Mouse (Mus musculus) small intestine, adult 2 months (tissue): ENCODE data around the gene Efhd2. TPM values are rescaled to one million over a fixed set of nuclear protein-coding genes. Genes with fewer than 3 reads are reported as not detected.
A peak's percentile ranks its signal among the peaks of the same experiment; 100 is the strongest.

Experiments
- H3K27ac ChIP-seq: fragments of 200-500 bp; 2 replicates; pipeline ENCODE4 v1.5.1; 2012; ENCODE audit warnings: low read depth, low read length, control low read depth, inconsistent platforms; ENCODE audit not compliant: insufficient read depth
- H3K27me3 ChIP-seq: fragments of 200-500 bp; 2 replicates; pipeline ENCODE4 v1.6.1; 2012; ENCODE audit warnings: mild to moderate bottlenecking, moderate library complexity, low read length, inconsistent platforms; ENCODE audit not compliant: control insufficient read depth, insufficient read depth
- H3K36me3 ChIP-seq: fragments of 200-500 bp; 2 replicates; pipeline ENCODE4 v1.6.1; 2012; ENCODE audit warnings: mild to moderate bottlenecking, low read length, control low read depth, inconsistent platforms; ENCODE audit not compliant: control insufficient read depth, insufficient read depth
- H3K4me1 ChIP-seq: fragments of 200-500 bp; 2 replicates; pipeline ENCODE4 v1.6.1; 2012; ENCODE audit warnings: low read length, inconsistent platforms, mixed read lengths; ENCODE audit not compliant: control insufficient read depth, insufficient read depth, insufficient read length
- H3K4me3 ChIP-seq: fragments of 200-500 bp; 2 replicates; pipeline ENCODE4 v1.5.1; 2012; ENCODE audit warnings: low read depth, mild to moderate bottlenecking, control low read depth, inconsistent platforms, low read length, moderate library complexity
- CTCF ChIP-seq: fragments of 200-500 bp; IDR thresholded peaks from 2 replicates; pipeline ENCODE4 v1.5.1; 2012; ENCODE audit warnings: low read depth, mild to moderate bottlenecking, control low read depth, inconsistent platforms, low read length, moderate library complexity, mixed read lengths; ENCODE audit not compliant: insufficient replicate concordance, insufficient read length; ENCODE audit errors: extremely low read depth
- POLR2A ChIP-seq: fragments of 200-500 bp; IDR thresholded peaks from 2 replicates; pipeline ENCODE4 v1.6.1; 2012; ENCODE audit warnings: low read depth, mild to moderate bottlenecking, control low read depth, inconsistent platforms, low read length, moderate library complexity
- WGBS: fragments of 180-500 bp; shearing (Covaris S2); methylation state at CpG from one replicate; pipeline ENCODE4 v1.1.7; 2018; 5-methylcytosine and 5-hydroxymethylcytosine counted together
- polyA plus RNA-seq: library from polyadenylated mRNA; depleted of rRNA; stranded (reverse); fragments of >200 nt; gene quantifications from 2 replicates; pipeline ENCODE4 v1.2.3, GENCODE M21; 2012

The Efhd2 gene
- polyA plus RNA-seq, 1 experiment, result 423 TPM

DNA sequence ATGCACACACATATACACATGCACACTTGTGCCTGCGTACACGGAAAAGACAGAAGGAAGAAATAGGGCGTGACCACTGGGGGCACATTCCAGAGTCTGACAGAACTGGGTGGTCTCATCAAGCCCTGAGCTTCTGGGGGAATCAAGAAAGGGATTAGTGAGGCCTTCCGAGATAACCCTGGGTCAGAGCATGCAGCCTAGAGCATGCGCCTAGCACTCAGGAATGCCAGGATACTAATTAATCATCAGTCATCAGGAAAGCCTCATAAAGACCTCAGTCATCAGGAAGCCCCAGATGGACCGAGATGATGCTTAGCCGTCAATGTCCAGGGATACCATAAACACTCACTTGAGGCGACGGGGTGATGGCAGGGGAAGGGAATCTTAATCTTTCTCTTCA lies 5.2 kb upstream of the Efhd2 start:
- no peak overlapping the region for H3K4me3 ChIP-seq
- 85% methylated on average over 9 of the region's 9 CpGs for WGBS

DNA sequence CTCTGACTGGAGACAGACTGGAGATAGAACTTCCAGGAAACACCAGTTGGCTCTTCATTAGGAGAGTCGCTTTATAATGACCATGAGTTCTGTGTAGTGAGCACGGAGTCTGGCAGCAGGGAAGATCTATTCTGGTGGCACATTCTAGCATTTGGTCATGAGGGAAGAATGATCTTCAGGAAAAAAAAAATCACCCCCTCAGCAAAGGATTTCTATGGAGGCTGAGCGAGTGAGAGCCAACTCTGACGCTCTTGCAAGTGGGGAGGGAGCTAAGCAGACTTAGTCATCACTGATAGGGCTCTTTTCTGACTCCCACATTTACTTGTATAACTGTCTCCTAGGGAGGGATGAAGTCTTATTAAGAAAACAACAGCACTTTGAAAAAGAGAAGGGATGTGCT lies 4.4 kb upstream of the Efhd2 start:
- H3K4me1 ChIP-seq, result peaks cover 14% of the 10 kb centered on the region
- peak overlapping the region; percentile 87 for H3K27ac ChIP-seq
- H3K27me3 ChIP-seq, result no peaks in the 10 kb centered on the region
- H3K36me3 ChIP-seq, result no peaks in the 10 kb centered on the region
- TF ChIP-seq POLR2A (no peak), CTCF (no peak)
- H3K4me3 ChIP-seq, result no peak overlapping the region
- 25% methylated on average over 4 of the region's 4 CpGs for whole genome bisulfite sequencing

More for the DNA sequence above, 5.2 kb upstream of the Efhd2 start:
- no peak overlapping the region for H3K27ac ChIP-seq
- TF ChIP-seq POLR2A (no peak), CTCF (no peak)
- no peaks in the 10 kb centered on the region for H3K36me3 ChIP-seq
- no peaks in the 10 kb centered on the region for H3K27me3 ChIP-seq
- H3K4me1 ChIP-seq, result peaks cover 14% of the 10 kb centered on the region

DNA sequence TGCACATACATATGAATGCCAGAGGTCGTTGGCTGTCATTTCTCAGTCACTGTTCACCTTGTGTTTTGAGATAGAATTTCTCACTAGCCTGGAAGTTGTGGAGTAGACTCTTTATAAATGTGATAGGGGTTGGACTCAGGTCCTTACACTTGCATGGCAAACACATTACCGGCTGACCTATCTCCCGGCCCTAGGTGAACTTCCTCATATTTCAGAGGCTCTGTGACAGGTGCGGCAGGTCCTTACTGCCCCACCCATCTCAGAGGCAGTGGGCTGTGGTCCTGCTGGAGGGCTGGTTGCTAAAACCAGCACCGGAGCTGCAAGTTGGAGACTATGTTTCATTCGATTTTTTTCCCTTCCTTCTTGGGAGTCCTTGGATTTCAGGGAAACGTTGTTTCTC lies 3.9 kb upstream of the Efhd2 start:
- H3K27me3 ChIP-seq, result no peaks in the 10 kb centered on the region
- TF ChIP-seq POLR2A (no peak), CTCF (no peak)
- H3K4me1 ChIP-seq, result peaks cover 14% of the 10 kb centered on the region
- no peaks in the 10 kb centered on the region for H3K36me3 ChIP-seq
- WGBS, result 13% methylated on average over 7 of the region's 7 CpGs
- H3K27ac ChIP-seq, result peak overlapping the region; percentile 87
- H3K4me3 ChIP-seq, result peak overlapping the region; percentile 8; the same call in 1 of the 2 replicates

DNA sequence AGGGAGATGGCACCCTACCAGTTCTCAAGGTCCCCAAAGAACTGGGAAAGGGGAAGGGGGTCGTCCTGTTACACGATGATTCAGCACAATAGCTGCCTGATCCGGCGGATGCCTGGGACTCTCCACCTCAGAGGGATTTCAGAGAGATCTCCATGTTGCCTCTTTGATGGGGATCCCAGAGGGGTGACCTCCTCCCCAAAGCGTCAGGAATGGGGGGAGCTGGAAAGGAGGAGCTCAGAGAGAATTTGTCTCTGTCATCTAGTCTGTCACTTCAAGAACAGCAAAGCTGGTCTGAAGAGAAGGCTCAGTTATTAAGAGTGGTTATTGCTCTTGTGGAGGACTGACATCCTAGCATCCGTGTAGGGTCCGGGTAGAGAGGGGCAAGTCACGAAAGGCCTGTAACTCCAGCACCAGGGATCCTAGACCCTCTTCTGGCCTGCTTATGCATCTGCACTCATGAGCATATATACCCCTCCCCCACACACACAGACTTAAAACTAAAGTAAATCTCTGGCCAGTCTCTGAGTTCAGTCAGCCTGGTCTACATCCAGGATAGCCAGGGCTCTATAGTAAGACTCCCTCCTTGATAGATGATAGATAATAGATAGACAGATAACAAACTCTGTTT lies 875 bp upstream of the Efhd2 start:
- no peak overlapping the region; the same call in 1 of the 2 replicates for H3K4me3 ChIP-seq
- peaks cover 12% of the 10 kb centered on the region for H3K36me3 ChIP-seq
- TF ChIP-seq CTCF (no peak), POLR2A (no peak)
- peaks cover 18% of the 10 kb centered on the region for H3K4me1 ChIP-seq
- 50% methylated on average over 8 of the region's 8 CpGs for WGBS
- no peaks in the 10 kb centered on the region for H3K27me3 ChIP-seq
- H3K27ac ChIP-seq, result no peak overlapping the region

DNA sequence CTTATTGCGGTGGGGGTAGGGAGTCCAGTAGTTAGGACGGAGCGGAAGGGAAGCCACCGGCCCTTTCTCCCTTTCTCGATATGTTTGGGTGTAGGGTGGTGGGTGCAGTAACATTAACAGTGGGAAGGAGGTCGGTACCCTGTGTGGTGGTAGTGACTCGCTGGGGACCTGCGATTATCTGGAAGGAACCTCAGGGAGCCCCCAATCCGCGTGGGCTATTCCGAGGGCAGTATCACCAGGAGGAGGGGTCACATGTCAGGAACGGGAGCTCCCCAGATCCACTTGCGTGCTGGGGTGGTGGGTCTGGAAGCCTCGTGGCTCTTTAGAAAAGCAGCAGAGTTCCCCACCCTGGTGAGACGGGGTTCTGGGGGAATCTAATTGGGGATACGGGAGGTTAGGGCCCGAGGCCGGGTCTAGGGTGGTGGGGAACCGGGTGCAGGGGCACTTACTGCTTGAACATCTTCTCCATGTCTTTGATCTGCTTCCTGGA lies 564 bp downstream of the Efhd2 start:
- H3K36me3 ChIP-seq, result peaks cover 21% of the 10 kb centered on the region
- H3K27ac ChIP-seq, result peak overlapping the region; percentile 95
- H3K27me3 ChIP-seq, result no peaks in the 10 kb centered on the region
- peak overlapping the region; percentile 88 for H3K4me3 ChIP-seq
- under 1% methylated on average over 19 of the region's 19 CpGs for WGBS
- peaks cover 30% of the 10 kb centered on the region for H3K4me1 ChIP-seq
- no peak for TF ChIP-seq POLR2A
- no peak for TF ChIP-seq CTCF

DNA sequence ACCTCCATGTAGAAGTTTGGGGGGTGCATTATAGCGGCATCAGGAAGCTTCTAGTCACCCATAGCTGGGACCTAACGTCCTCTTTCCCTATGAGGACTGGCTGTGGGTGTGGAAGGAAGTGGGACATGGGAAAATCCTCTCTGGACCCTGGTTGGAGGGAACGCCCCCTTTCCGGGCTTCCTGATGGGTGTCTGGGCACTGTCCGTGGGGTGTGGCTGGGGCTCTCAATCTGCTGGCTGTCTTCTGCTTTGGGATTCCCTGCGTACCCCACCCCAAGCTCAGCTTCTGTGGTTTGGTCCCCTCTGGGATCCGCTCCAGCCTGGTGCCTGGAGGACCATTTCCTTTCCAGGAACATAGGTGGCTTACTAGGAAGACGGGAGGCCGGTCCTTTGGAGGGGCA lies 1.7 kb downstream of the Efhd2 start:
- Histone ChIP-seq H3K4me1 (peaks cover 37% of the 10 kb centered on the region), H3K4me3 (peak overlapping the region; percentile 88), H3K27ac (peak overlapping the region; percentile 95)

DNA sequence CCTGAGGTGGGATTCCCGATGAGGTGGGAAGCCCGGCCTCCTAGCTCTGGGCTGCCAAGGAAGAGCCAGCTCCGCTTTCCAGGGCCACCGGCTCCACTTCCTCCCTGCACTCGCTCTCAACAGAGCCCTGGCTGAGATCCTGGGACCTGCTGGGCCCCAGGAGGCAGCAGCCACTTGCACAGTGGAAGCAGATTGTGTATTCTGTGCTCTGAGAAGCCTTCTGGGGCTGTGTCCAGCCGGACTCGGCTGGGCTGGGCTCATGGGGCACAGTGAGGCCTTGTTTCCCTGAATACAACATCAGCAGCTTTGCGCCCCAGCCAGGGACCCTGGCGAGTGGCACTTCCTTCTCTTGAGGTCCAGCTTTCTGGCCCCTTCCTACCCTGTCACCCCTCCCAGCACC lies 2.8 kb downstream of the Efhd2 start:
- Histone ChIP-seq H3K27me3 (no peaks in the 10 kb centered on the region), H3K27ac (peak overlapping the region; percentile 95), H3K4me3 (peak overlapping the region; percentile 88), H3K4me1 (peaks cover 47% of the 10 kb centered on the region), H3K36me3 (peaks cover 32% of the 10 kb centered on the region)
- TF ChIP-seq CTCF (no peak), POLR2A (no peak)
- 62% methylated on average over 9 of the region's 9 CpGs for WGBS

More for the DNA sequence above, 1.7 kb downstream of the Efhd2 start:
- Histone ChIP-seq H3K36me3 (peaks cover 30% of the 10 kb centered on the region), H3K27me3 (no peaks in the 10 kb centered on the region)
- 0 out of 2 replicates have a peak, but pooled peaks have one; percentile 3 for TF ChIP-seq POLR2A
- no peak for TF ChIP-seq CTCF
- WGBS, result 27% methylated on average over 9 of the region's 9 CpGs
